Mouse (Mus musculus) left cerebral cortex, adult 18-20 months (tissue): ENCODE results near the gene Dmrt3. TPM values are rescaled to one million over a fixed set of nuclear protein-coding genes. Genes with fewer than 3 reads are reported as not detected.

Experiments used
- total RNA-seq, 2 experiments: library from RNA; stranded (reverse); gene quantifications; 2 replicates each; pipeline ENCODE4 v1.2.3; 2021

Gene Dmrt3
- total RNA-seq, 2 experiments from 2014 or later, result not detected

Other genes starting within 250 kb of the Dmrt3 start
- gene Dmrt1, start 104.7 kb upstream of the Dmrt3 start, total RNA-seq, result not detected
- 1 to 10 TPM; 1.6 TPM for gene Dmrt2, start 62.1 kb downstream of the Dmrt3 start, total RNA-seq